Mouse (Mus musculus) intestine, embryonic 15.5 days (tissue): ENCODE measurements around the gene Cops6. TPM values are rescaled to one million over a fixed set of nuclear protein-coding genes. Genes with fewer than 3 reads are reported as not detected.

Experiments used
- ATAC-seq: fragments of 200-750 bp; cut with Nextera tagmentation; 2 replicates; pipeline ENCODE4 v1.8.0; 2017; ENCODE audit warnings: moderate TSS enrichment, moderate library complexity
- H3K27ac ChIP-seq: fragments of 300-500 bp; sonication (generic); 2 replicates; pipeline ENCODE4 v1.5.1; 2015; ENCODE audit warnings: mild to moderate bottlenecking, inconsistent platforms
- H3K27me3 ChIP-seq: fragments of 300-500 bp; sonication (generic); replicated peaks from 2 replicates; pipeline ENCODE4 v1.6.1; 2015; ENCODE audit warnings: inconsistent platforms
- H3K36me3 ChIP-seq: fragments of 300-500 bp; sonication (generic); 2 replicates; pipeline ENCODE4 v1.6.1; 2015; ENCODE audit warnings: inconsistent platforms
- H3K4me1 ChIP-seq: fragments of 300-500 bp; sonication (generic); replicated peaks from 2 replicates; pipeline ENCODE4 v1.6.1; 2015; ENCODE audit warnings: inconsistent platforms
- H3K4me2 ChIP-seq: fragments of 300-500 bp; sonication (generic); replicated peaks from 2 replicates; pipeline ENCODE4 v1.6.1; 2015; ENCODE audit warnings: mild to moderate bottlenecking, inconsistent platforms
- H3K4me3 ChIP-seq: fragments of 300-500 bp; sonication (generic); replicated peaks from 2 replicates; pipeline ENCODE4 v1.5.1; 2015; ENCODE audit warnings: inconsistent platforms
- H3K9ac ChIP-seq: fragments of 300-500 bp; sonication (generic); 2 replicates; pipeline ENCODE4 v1.6.1; 2015; ENCODE audit warnings: inconsistent platforms
- H3K9me3 ChIP-seq: fragments of 300-500 bp; sonication (generic); 2 replicates; pipeline ENCODE4 v1.6.1; 2016; ENCODE audit warnings: inconsistent platforms
- WGBS: fragments of 180-500 bp; shearing (Covaris S2); methylation state at CpG from one replicate; pipeline ENCODE4 v1.1.7; 2015; 5-methylcytosine and 5-hydroxymethylcytosine counted together
- polyA plus RNA-seq: library from polyadenylated mRNA; unstranded; fragments of >200 nt; fragmentation: Nextera tagmentation; extraction: Ambion mirVana; gene quantifications from 2 replicates; pipeline ENCODE4 v1.2.1, GENCODE M21; 2015

The Cops6 gene
- 276 and 300 TPM in 2 replicates for polyA plus RNA-seq

- Histone ChIP-seq H3K36me3 (peaks cover 27% of the 10 kb centered on the region), H3K4me3 (peak within 1 kb of the TSS; percentile 67), H3K27ac (peak within 1 kb of the TSS; percentile 59), H3K4me1 (peaks cover 17% of the 10 kb centered on the region), H3K27me3 (no peaks in the 10 kb centered on the region), H3K9ac (peak within 1 kb of the TSS; percentile 73), H3K9me3 (no peaks in the 10 kb centered on the region), H3K4me2 (peak within 1 kb of the TSS; percentile 64)
- WGBS = under 1% methylated on average over 42 of the region's 42 CpGs
- peak; percentile 97 for ATAC-seq
Observed at GRCm38 (mm10) chr5:138160842-138161665, at the start of gene Cops6. Gene Cops6, plus strand, starts transcription at chr5:138161071.

- Histone ChIP-seq H3K36me3 (0 out of 2 replicates have a peak, but pooled peaks cover 2% of the 10 kb centered on the region), H3K9me3 (no peaks in the 10 kb centered on the region), H3K4me3 (peak within 1 kb of the TSS; percentile 68), H3K27me3 (no peaks in the 10 kb centered on the region), H3K4me1 (0 out of 2 replicates have a peak, but pooled peaks cover 4% of the 10 kb centered on the region), H3K27ac (peak within 1 kb of the TSS; percentile 94), H3K4me2 (peak within 1 kb of the TSS; percentile 62), H3K9ac (peak within 1 kb of the TSS; percentile 71)
- WGBS = 5% methylated on average over 38 of the region's 38 CpGs
- ATAC-seq = peak; percentile 98
Observed at GRCm38 (mm10) chr5:138116255-138117198, 44.3 kb upstream of the Cops6 start, which contains the start of gene Zscan21. Gene Zscan21, plus strand, starts transcription at chr5:138116903.

- H3K27ac ChIP-seq = peak overlapping the region; percentile 94
- peak; percentile 68 for ATAC-seq
- no peaks in the 10 kb centered on the region for H3K9me3 ChIP-seq
- no peaks in the 10 kb centered on the region for H3K27me3 ChIP-seq
- H3K4me3 ChIP-seq = peak overlapping the region; percentile 68
- H3K4me1 ChIP-seq = 0 out of 2 replicates have a peak, but pooled peaks cover 4% of the 10 kb centered on the region
- H3K36me3 ChIP-seq = 0 out of 2 replicates have a peak, but pooled peaks cover 2% of the 10 kb centered on the region
- WGBS = 6% methylated on average over 16 of the region's 16 CpGs
- peak overlapping the region; percentile 62 for H3K4me2 ChIP-seq
- H3K9ac ChIP-seq = peak overlapping the region; percentile 71
Observed at GRCm38 (mm10) chr5:138117199-138118015, 43.5 kb upstream of the Cops6 start.

GRCm38 (mm10) chr5:138118041-138118440 lies 42.8 kb upstream of the Cops6 start:
- Histone ChIP-seq H3K9ac (peak overlapping the region; percentile 71; the same call in 1 of the 2 replicates), H3K36me3 (0 out of 2 replicates have a peak, but pooled peaks cover 3% of the 10 kb centered on the region), H3K4me3 (peak overlapping the region; percentile 68), H3K27ac (no peak overlapping the region), H3K27me3 (no peaks in the 10 kb centered on the region), H3K4me2 (peak overlapping the region; percentile 62), H3K9me3 (no peaks in the 10 kb centered on the region), H3K4me1 (0 out of 2 replicates have a peak, but pooled peaks cover 4% of the 10 kb centered on the region)
- WGBS = 67% methylated on average over 3 of the region's 3 CpGs
- no peak for ATAC-seq

GRCm38 (mm10) chr5:138132425-138133064 lies 28.3 kb upstream of the Cops6 start:
- 75% methylated on average over 5 of the region's 5 CpGs for WGBS
- H3K36me3 ChIP-seq = peaks cover 50% of the 10 kb centered on the region
- H3K27ac ChIP-seq = peak overlapping the region; percentile 60; the same call in 1 of the 2 replicates

GRCm38 (mm10) chr5:138137257-138137656 lies 23.6 kb upstream of the Cops6 start:
- Histone ChIP-seq H3K36me3 (peaks cover 25% of the 10 kb centered on the region; the same call in 1 of the 2 replicates), H3K27me3 (no peaks in the 10 kb centered on the region), H3K4me2 (no peak overlapping the region), H3K4me3 (no peak overlapping the region), H3K9ac (no peak overlapping the region), H3K4me1 (0 out of 2 replicates have a peak, but pooled peaks cover 3% of the 10 kb centered on the region), H3K9me3 (no peaks in the 10 kb centered on the region), H3K27ac (0 out of 2 replicates have a peak overlapping the region, but pooled peaks have one; percentile 63)
- peak; percentile 65 for ATAC-seq
- WGBS = 50% methylated on average over 4 of the region's 4 CpGs

More at GRCm38 (mm10) chr5:138132425-138133064, 28.3 kb upstream of the Cops6 start:
- Histone ChIP-seq H3K27me3 (no peaks in the 10 kb centered on the region), H3K4me3 (no peak overlapping the region), H3K9me3 (no peaks in the 10 kb centered on the region), H3K4me1 (0 out of 2 replicates have a peak, but pooled peaks cover 3% of the 10 kb centered on the region), H3K4me2 (no peak overlapping the region), H3K9ac (no peak overlapping the region)
- peak; percentile 73 for ATAC-seq

- Histone ChIP-seq H3K4me2 (no peak overlapping the region), H3K9me3 (no peaks in the 10 kb centered on the region), H3K9ac (no peak overlapping the region), H3K27ac (no peak overlapping the region), H3K4me1 (0 out of 2 replicates have a peak, but pooled peaks cover 3% of the 10 kb centered on the region), H3K36me3 (peaks cover 21% of the 10 kb centered on the region; the same call in 1 of the 2 replicates), H3K27me3 (no peaks in the 10 kb centered on the region), H3K4me3 (no peak overlapping the region)
- peak; percentile 50; the same call in 1 of the 2 replicates for ATAC-seq
- 59% methylated on average over 8 of the region's 8 CpGs for WGBS
Observed at GRCm38 (mm10) chr5:138137935-138138549, 22.8 kb upstream of the Cops6 start.

GRCm38 (mm10) chr5:138138585-138138984 lies 22.3 kb upstream of the Cops6 start:
- Histone ChIP-seq H3K27me3 (no peaks in the 10 kb centered on the region), H3K36me3 (peaks cover 15% of the 10 kb centered on the region), H3K4me1 (0 out of 2 replicates have a peak, but pooled peaks cover 3% of the 10 kb centered on the region), H3K27ac (no peak overlapping the region), H3K4me3 (no peak overlapping the region), H3K4me2 (no peak overlapping the region), H3K9ac (no peak overlapping the region), H3K9me3 (no peaks in the 10 kb centered on the region)
- 75% methylated on average over 4 of the region's 4 CpGs for WGBS
- ATAC-seq = no peak

GRCm38 (mm10) chr5:138154390-138154789 lies 6.5 kb upstream of the Cops6 start:
- no peak overlapping the region for H3K27ac ChIP-seq
- WGBS = 72% methylated on average over 3 of the region's 3 CpGs

GRCm38 (mm10) chr5:138155443-138155976 lies 5.4 kb upstream of the Cops6 start, which contains the start of gene Zfp113:
Gene Zfp113, minus strand, starts transcription at chr5:138155744.
- no peaks in the 10 kb centered on the region for H3K27me3 ChIP-seq
- H3K9ac ChIP-seq = peak within 1 kb of the TSS; percentile 86
- peak within 1 kb of the TSS; percentile 79 for H3K4me3 ChIP-seq
- WGBS = under 1% methylated on average over 31 of the region's 31 CpGs
- 0 out of 2 replicates have a peak, but pooled peaks cover 3% of the 10 kb centered on the region for H3K4me1 ChIP-seq
- H3K9me3 ChIP-seq = no peaks in the 10 kb centered on the region
- H3K27ac ChIP-seq = peak within 1 kb of the TSS; percentile 92
- H3K36me3 ChIP-seq = peaks cover 7% of the 10 kb centered on the region
- ATAC-seq = peak; percentile 98
- H3K4me2 ChIP-seq = peak within 1 kb of the TSS; percentile 61

More at GRCm38 (mm10) chr5:138154390-138154789, 6.5 kb upstream of the Cops6 start:
- Histone ChIP-seq H3K4me1 (no peaks in the 10 kb centered on the region), H3K4me3 (peak overlapping the region; percentile 79), H3K9ac (no peak overlapping the region), H3K4me2 (peak overlapping the region; percentile 61), H3K27me3 (no peaks in the 10 kb centered on the region), H3K36me3 (peaks cover 10% of the 10 kb centered on the region), H3K9me3 (no peaks in the 10 kb centered on the region)
- ATAC-seq = no peak
